Mouse (Mus musculus) Patski (cell line): ENCODE measurements at regions not wholly inside any gene's neighbourhood (a gene's known extent, or its start where the extent isn't known, plus 50 kb on each side); places are given as distances from the start of the nearest gene placed in this dataset.

Source experiments
- ATAC-seq: fragments of 100-300 bp; one replicate; pipeline ENCODE4 v1.8.0; 2021
- CTCF ChIA-PET: fragments of 350-600 bp; sonication (Branson Sonifier 250); formaldehyde crosslinking; loops from one replicate; lab custom pipeline; 2022; ENCODE audit warnings: inconsistent platforms; lab: Charles Lee
- POLR2A ChIA-PET: fragments of 350-600 bp; sonication (Branson Sonifier 250); formaldehyde crosslinking; loops from one replicate; lab custom pipeline; 2022; ENCODE audit warnings: antibody characterized with exemption, inconsistent platforms; lab: Charles Lee
- DNase-seq: peaks from one replicate; pipeline ENCODE4 v3.0.0-alpha.2; 2011; ENCODE audit warnings: low read depth, low spot score
- H3K27me3 ChIP-seq: fragments of 371-371 bp; one replicate; pipeline ENCODE4 v1.5.1; 2021
- CTCF ChIP-seq: fragments of 100-300 bp; IDR thresholded peaks from one replicate; pipeline ENCODE4 v1.5.1; 2021
- in situ Hi-C: fragments of 300-500 bp; cut with MboI; formaldehyde crosslinking; loops from 3 replicates; pipeline ENCODE4 v1.11.1; 2018; ENCODE audit warnings: low pct_unique_long_range_greater_than_20kb, mixed read lengths

GRCm38 (mm10) chr6:10156097-10156496 lies 1207.9 kb downstream of the Nxph1 start:
- TF ChIP-seq CTCF = no peak
- DNase-seq = no peak
- CTCF ChIA-PET = no interaction called here
- ATAC-seq = no peak
- H3K27me3 ChIP-seq = no peaks in the 10 kb centered on the region
- POLR2A ChIA-PET = no interaction called here
- in situ Hi-C loops = loop anchor here (25.0 kb wide), 1 partner anchor 531 kb away; no protein-coding TSS in a partner anchor

- DNase-seq (no peak), ATAC-seq (no peak)
- in situ Hi-C loops = no loop called here
- CTCF ChIA-PET = no interaction called here
- no peaks in the 10 kb centered on the region for H3K27me3 ChIP-seq
- TF ChIP-seq CTCF = no peak
- POLR2A ChIA-PET = no interaction called here
These were observed 1233.5 kb downstream of the Nxph1 start for GRCm38 (mm10) chr6:10181590-10182183.

GRCm38 (mm10) chr6:10185971-10186370 lies 1237.7 kb downstream of the Nxph1 start:
- POLR2A ChIA-PET = no interaction called here
- CTCF ChIA-PET = interaction anchor here (1.2 kb wide), 1 partner anchor 11 kb away, joined by 4 read pairs; no protein-coding TSS in a partner anchor
- in situ Hi-C loops = no loop called here
- DNase-seq = no peak
- no peaks in the 10 kb centered on the region for H3K27me3 ChIP-seq
- TF ChIP-seq CTCF = no peak
- no peak for ATAC-seq
